Mouse (Mus musculus): ENCODE data around the gene Ppm1n. TPM values are rescaled to one million over a fixed set of nuclear protein-coding genes. Genes with fewer than 3 reads are reported as not detected.
"Not testable (repeated sequence)": the region's sequence is repeated elsewhere in the genome, so short reads cannot be mapped to it uniquely, and the experiment has no call there.

Gene Ppm1n
- polyA plus RNA-seq, 1 experiment: 5.7 TPM

DNA sequence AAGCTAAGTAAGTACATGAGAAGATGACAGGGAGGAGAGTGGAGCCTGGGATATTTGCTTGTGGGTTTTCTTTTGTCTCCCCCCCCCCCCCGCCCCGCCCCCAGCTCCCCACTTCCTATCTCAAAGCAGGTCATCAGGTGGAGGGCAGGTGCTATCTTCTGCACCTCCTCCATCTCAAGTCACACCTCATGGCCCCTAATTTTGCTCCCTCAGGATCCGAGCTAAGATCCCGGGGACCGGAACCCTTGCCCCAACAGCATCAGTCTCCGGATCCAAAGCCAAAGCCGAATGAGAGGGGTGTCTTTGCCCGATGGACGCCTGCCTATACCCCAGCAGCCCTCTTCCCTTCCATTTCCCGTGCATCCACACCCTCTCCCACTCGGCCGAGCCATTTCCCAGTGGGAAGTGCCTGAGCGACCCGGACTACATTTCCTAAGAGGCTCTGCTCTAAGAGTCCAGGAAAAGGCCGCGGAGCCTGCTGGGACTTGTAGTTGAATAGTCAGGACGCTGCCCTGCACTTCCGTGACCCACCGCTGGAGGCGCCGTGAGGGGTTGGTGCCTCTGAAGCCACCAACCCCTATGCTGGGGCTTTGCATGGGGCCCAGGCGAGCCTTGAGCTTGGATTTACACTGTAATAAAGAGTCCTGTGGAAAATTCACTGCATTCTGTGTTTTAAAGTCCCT is 15.8 kb upstream of the Ppm1n start:
- H3K27ac ChIP-seq (ENCODE audit: insufficient read depth, low read length): no peak overlapping the region

GRCm38 (mm10) chr7:19290969-19291596 is 11.2 kb upstream of the Ppm1n start:
- no peaks in the 10 kb centered on the region for H3K9me3 ChIP-seq (replicated peaks; ENCODE audit: control insufficient read depth, insufficient read depth, low read length, poor library complexity, severe bottlenecking)
- peaks cover 3% of the 10 kb centered on the region for H3K4me1 ChIP-seq (ENCODE audit: control insufficient read depth, insufficient read depth, low read length)
- H3K4me3 ChIP-seq (ENCODE audit: low read depth, low read length): peak overlapping the region; percentile 72
- H3K27ac ChIP-seq (ENCODE audit: insufficient read depth, low read length): no peak overlapping the region
- peak overlapping the region; percentile 52 for H3K9ac ChIP-seq (ENCODE audit: low read depth, poor library complexity, severe bottlenecking)
- H3K36me3 ChIP-seq (ENCODE audit: control insufficient read depth, insufficient read depth, low read length, poor library complexity, severe bottlenecking): no peaks in the 10 kb centered on the region
- H3K27me3 ChIP-seq (ENCODE audit: control insufficient read depth, insufficient read depth, low read length, poor library complexity, severe bottlenecking): no peaks in the 10 kb centered on the region
- TF ChIP-seq CTCF (IDR thresholded peaks at IDR 0.05; ENCODE audit: low read depth, low read length): no peak

More for the DNA sequence above, 15.8 kb upstream of the Ppm1n start:
- Histone ChIP-seq H3K9ac (ENCODE audit: low read depth, poor library complexity, severe bottlenecking) (peak overlapping the region; percentile 17; the same call in 1 of the 2 replicates), H3K4me1 (ENCODE audit: control insufficient read depth, insufficient read depth, low read length) (peaks cover 3% of the 10 kb centered on the region), H3K27me3 (ENCODE audit: control insufficient read depth, insufficient read depth, low read length, poor library complexity, severe bottlenecking) (no peaks in the 10 kb centered on the region), H3K36me3 (ENCODE audit: control insufficient read depth, insufficient read depth, low read length, poor library complexity, severe bottlenecking) (no peaks in the 10 kb centered on the region), H3K9me3 (replicated peaks; ENCODE audit: control insufficient read depth, insufficient read depth, low read length, poor library complexity, severe bottlenecking) (no peaks in the 10 kb centered on the region), H3K4me3 (ENCODE audit: low read depth, low read length) (peak overlapping the region; percentile 58)
- TF ChIP-seq CTCF (IDR thresholded peaks at IDR 0.05; ENCODE audit: low read depth, low read length) (peak; percentile 79), EP300 (IDR thresholded peaks at IDR 0.05; ENCODE audit: insufficient read depth, low read depth, low read length) (no peak), POLR2A (IDR thresholded peaks at IDR 0.05; ENCODE audit: insufficient read depth, low read length) (no peak)

DNA sequence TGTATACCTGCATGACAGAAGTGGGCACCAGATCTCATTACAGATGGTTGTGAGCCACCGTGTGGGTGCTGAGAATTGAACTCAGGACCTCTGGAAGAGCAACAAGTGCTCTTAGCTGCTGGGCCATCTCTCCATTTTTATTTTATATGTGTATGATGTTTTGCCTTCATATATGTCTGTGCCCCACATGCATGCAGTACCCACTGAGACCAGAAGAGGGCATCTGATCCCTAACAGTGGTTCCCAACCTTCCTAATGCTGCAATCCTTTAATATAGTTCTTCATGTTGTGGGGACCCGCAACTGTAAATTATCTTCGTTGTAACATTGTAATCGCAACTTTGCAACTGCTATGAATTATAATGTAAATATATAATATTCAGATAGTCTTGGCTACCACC is 4.9 kb upstream of the Ppm1n start:
- Histone ChIP-seq H3K4me1 (ENCODE audit: control insufficient read depth, insufficient read depth, low read length) (no peaks in the 10 kb centered on the region), H3K27me3 (ENCODE audit: control insufficient read depth, insufficient read depth, low read length, poor library complexity, severe bottlenecking) (no peaks in the 10 kb centered on the region), H3K36me3 (ENCODE audit: control insufficient read depth, insufficient read depth, low read length, poor library complexity, severe bottlenecking) (no peaks in the 10 kb centered on the region), H3K4me3 (ENCODE audit: low read depth, low read length) (no peak overlapping the region), H3K9ac (ENCODE audit: low read depth, poor library complexity, severe bottlenecking) (no peak overlapping the region), H3K27ac (ENCODE audit: insufficient read depth, low read length) (no peak overlapping the region), H3K9me3 (replicated peaks; ENCODE audit: control insufficient read depth, insufficient read depth, low read length, poor library complexity, severe bottlenecking) (no peaks in the 10 kb centered on the region)
- TF ChIP-seq POLR2A (IDR thresholded peaks at IDR 0.05; ENCODE audit: insufficient read depth, low read length) (no peak), CTCF (IDR thresholded peaks at IDR 0.05; ENCODE audit: low read depth, low read length) (peak; percentile 24)

GRCm38 (mm10) chr7:19283406-19283804 is 3.5 kb upstream of the Ppm1n start:
- H3K4me3 ChIP-seq (ENCODE audit: low read depth, low read length): no peak overlapping the region

DNA sequence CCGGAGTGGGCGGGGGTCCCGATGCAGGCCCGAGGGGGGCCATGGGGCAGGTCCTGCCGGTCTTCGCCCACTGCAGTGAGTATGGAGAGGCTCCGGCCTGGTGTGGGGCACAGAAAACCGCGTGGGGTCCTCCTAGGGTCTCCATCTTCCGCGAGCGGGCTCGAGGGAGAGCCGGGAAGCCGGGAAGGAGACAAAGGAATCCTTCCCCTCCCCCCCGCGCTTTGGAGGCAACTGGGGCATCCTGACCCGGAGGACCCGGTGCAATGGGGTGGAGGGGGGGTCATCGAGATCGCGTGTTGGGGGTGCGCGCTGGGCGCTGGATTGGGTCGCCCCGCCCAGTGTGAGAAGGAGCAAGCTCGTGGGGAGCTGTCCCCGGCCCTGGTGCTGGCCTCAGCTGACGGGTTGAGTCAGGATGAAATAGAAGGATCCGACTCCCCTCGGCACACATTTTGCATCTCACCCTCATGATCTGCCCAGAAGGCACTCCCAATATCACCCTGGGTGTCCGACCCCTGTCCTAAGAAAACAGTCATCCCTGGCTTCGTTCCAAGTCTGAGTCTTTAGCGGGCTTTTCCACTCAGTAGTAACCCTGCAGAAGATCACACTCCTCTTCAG is 3.0 kb upstream of the Ppm1n start:
- Histone ChIP-seq H3K4me1 (ENCODE audit: control insufficient read depth, insufficient read depth, low read length) (no peaks in the 10 kb centered on the region), H3K36me3 (ENCODE audit: control insufficient read depth, insufficient read depth, low read length, poor library complexity, severe bottlenecking) (no peaks in the 10 kb centered on the region), H3K9ac (ENCODE audit: low read depth, poor library complexity, severe bottlenecking) (peak overlapping the region; percentile 77), H3K9me3 (replicated peaks; ENCODE audit: control insufficient read depth, insufficient read depth, low read length, poor library complexity, severe bottlenecking) (no peaks in the 10 kb centered on the region), H3K4me3 (ENCODE audit: low read depth, low read length) (peak overlapping the region; percentile 66), H3K27me3 (ENCODE audit: control insufficient read depth, insufficient read depth, low read length, poor library complexity, severe bottlenecking) (no peaks in the 10 kb centered on the region), H3K27ac (ENCODE audit: insufficient read depth, low read length) (no peak overlapping the region)
- TF ChIP-seq POLR2A (IDR thresholded peaks at IDR 0.05; ENCODE audit: insufficient read depth, low read length): no peak
- TF ChIP-seq CTCF (IDR thresholded peaks at IDR 0.05; ENCODE audit: low read depth, low read length): no peak
- 0 out of 2 replicates have a peak, but pooled peaks have one; percentile 29 for TF ChIP-seq EP300 (IDR thresholded peaks at IDR 0.05; ENCODE audit: insufficient read depth, low read depth, low read length)

More at GRCm38 (mm10) chr7:19283406-19283804, 3.5 kb upstream of the Ppm1n start:
- no peaks in the 10 kb centered on the region for H3K4me1 ChIP-seq (ENCODE audit: control insufficient read depth, insufficient read depth, low read length)
- TF ChIP-seq POLR2A (IDR thresholded peaks at IDR 0.05; ENCODE audit: insufficient read depth, low read length): no peak
- TF ChIP-seq CTCF (IDR thresholded peaks at IDR 0.05; ENCODE audit: low read depth, low read length): no peak
- TF ChIP-seq EP300 (IDR thresholded peaks at IDR 0.05; ENCODE audit: insufficient read depth, low read depth, low read length): no peak
- H3K9me3 ChIP-seq (replicated peaks; ENCODE audit: control insufficient read depth, insufficient read depth, low read length, poor library complexity, severe bottlenecking): no peaks in the 10 kb centered on the region
- no peaks in the 10 kb centered on the region for H3K36me3 ChIP-seq (ENCODE audit: control insufficient read depth, insufficient read depth, low read length, poor library complexity, severe bottlenecking)
- no peak overlapping the region for H3K27ac ChIP-seq (ENCODE audit: insufficient read depth, low read length)
- H3K27me3 ChIP-seq (ENCODE audit: control insufficient read depth, insufficient read depth, low read length, poor library complexity, severe bottlenecking): no peaks in the 10 kb centered on the region
- H3K9ac ChIP-seq (ENCODE audit: low read depth, poor library complexity, severe bottlenecking): no peak overlapping the region

DNA sequence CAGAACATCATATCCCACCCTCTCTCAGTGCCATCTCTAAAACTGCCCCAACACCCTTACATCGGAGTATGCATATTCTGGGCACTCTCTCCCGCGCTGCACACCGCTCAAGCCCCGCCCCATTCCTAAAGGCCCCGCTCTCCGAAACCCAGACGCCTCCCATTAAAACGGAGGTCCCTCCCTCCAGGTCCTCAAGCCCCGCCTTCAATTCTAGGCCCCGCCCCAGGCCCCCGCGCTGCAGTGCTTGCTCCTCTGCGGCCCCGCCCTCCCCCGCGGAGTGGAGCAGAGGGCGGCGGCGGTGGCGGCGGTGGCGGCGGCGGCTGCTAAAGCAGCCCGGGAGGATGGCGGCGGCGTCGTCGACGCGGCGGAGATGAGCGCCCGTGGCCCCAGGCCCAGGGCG is 2.5 kb upstream of the Ppm1n start, which contains the start of gene Rtn2:
Rtn2 (plus strand) TSS at position 240 of the 400 bp plus-strand sequence.
- Histone ChIP-seq H3K27me3 (ENCODE audit: control insufficient read depth, insufficient read depth, low read length, poor library complexity, severe bottlenecking) (no peaks in the 10 kb centered on the region), H3K36me3 (ENCODE audit: control insufficient read depth, insufficient read depth, low read length, poor library complexity, severe bottlenecking) (no peaks in the 10 kb centered on the region), H3K4me3 (ENCODE audit: low read depth, low read length) (peak within 1 kb of the TSS; percentile 92), H3K9me3 (replicated peaks; ENCODE audit: control insufficient read depth, insufficient read depth, low read length, poor library complexity, severe bottlenecking) (no peaks in the 10 kb centered on the region), H3K9ac (ENCODE audit: low read depth, poor library complexity, severe bottlenecking) (peak within 1 kb of the TSS; percentile 77), H3K4me1 (ENCODE audit: control insufficient read depth, insufficient read depth, low read length) (no peaks in the 10 kb centered on the region), H3K27ac (ENCODE audit: insufficient read depth, low read length) (peak within 1 kb of the TSS; percentile 54; the same call in 1 of the 2 replicates)
- no peak for TF ChIP-seq POLR2A (IDR thresholded peaks at IDR 0.05; ENCODE audit: insufficient read depth, low read length)
- TF ChIP-seq EP300 (IDR thresholded peaks at IDR 0.05; ENCODE audit: insufficient read depth, low read depth, low read length): no peak
- TF ChIP-seq CTCF (IDR thresholded peaks at IDR 0.05; ENCODE audit: low read depth, low read length): no peak

DNA sequence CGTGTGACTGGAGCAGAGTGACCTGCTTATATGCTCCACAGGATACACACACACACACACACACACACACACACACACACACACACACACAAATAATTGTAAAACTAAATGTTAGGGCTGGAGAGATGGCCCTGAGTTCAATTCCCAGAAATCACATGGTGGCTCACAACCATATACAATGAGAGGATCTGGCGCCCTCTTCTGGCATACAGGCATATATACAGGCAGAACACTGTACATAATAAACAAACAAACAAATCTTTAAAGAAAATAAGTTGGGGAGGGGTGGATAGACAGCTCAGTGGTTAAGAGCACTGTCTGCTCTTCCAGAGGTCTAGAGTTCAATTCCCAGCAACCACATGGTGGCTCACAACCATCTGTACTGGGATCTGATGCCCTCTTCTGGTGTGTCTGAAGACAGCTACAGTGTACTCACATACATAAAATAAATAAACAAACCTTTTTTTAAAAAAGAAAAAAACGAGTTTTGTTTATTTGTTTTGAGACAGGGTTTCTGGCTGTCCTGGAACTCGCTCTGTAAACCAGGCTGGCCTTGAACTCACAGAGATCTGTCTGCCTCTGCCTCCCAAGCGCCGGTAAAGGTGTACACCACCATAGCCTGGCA is 1.9 kb upstream of the Ppm1n start:
- not testable (repeated sequence) for H3K36me3 ChIP-seq (ENCODE audit: control insufficient read depth, insufficient read depth, low read length, poor library complexity, severe bottlenecking); H3K9ac ChIP-seq (ENCODE audit: low read depth, poor library complexity, severe bottlenecking); H3K27me3 ChIP-seq (ENCODE audit: control insufficient read depth, insufficient read depth, low read length, poor library complexity, severe bottlenecking); H3K9me3 ChIP-seq (replicated peaks; ENCODE audit: control insufficient read depth, insufficient read depth, low read length, poor library complexity, severe bottlenecking); H3K4me1 ChIP-seq (ENCODE audit: control insufficient read depth, insufficient read depth, low read length)
- Histone ChIP-seq H3K27ac (ENCODE audit: insufficient read depth, low read length) (peak overlapping the region; percentile 54; the same call in 1 of the 2 replicates), H3K4me3 (ENCODE audit: low read depth, low read length) (peak overlapping the region; percentile 92)
